Mouse (Mus musculus): Measurements from ENCODE around the gene Ppp1r27. TPM values are rescaled to one million over a fixed set of nuclear protein-coding genes. Genes with fewer than 3 reads are reported as not detected.
A peak's percentile ranks its signal among the peaks of the same experiment; 100 is the strongest.

Gene Ppp1r27
- polyA plus RNA-seq, 1 experiment from 2014 or later: not detected

GRCm38 (mm10) chr11:120549986-120550809, 734 bp downstream of the Ppp1r27 start:
- H3K27me3 ChIP-seq: no peaks in the 10 kb centered on the region
- no peaks in the 10 kb centered on the region for H3K9me3 ChIP-seq (replicated peaks)
- H3K4me1 ChIP-seq: peaks cover 28% of the 10 kb centered on the region
- H3K36me3 ChIP-seq (ENCODE audit: poor library complexity, severe bottlenecking): peaks cover 11% of the 10 kb centered on the region; the same call in 1 of the 2 replicates
- peak overlapping the region; percentile 94 for H3K4me2 ChIP-seq
- peak overlapping the region; percentile 98 for H3K9ac ChIP-seq
- 72% methylated on average over 11 of the region's 11 CpGs for WGBS
- H3K27ac ChIP-seq: peak overlapping the region; percentile 63
- peak overlapping the region; percentile 99 for H3K4me3 ChIP-seq
- peak; percentile 48; the same call in 1 of the 2 replicates for ATAC-seq

DNA sequence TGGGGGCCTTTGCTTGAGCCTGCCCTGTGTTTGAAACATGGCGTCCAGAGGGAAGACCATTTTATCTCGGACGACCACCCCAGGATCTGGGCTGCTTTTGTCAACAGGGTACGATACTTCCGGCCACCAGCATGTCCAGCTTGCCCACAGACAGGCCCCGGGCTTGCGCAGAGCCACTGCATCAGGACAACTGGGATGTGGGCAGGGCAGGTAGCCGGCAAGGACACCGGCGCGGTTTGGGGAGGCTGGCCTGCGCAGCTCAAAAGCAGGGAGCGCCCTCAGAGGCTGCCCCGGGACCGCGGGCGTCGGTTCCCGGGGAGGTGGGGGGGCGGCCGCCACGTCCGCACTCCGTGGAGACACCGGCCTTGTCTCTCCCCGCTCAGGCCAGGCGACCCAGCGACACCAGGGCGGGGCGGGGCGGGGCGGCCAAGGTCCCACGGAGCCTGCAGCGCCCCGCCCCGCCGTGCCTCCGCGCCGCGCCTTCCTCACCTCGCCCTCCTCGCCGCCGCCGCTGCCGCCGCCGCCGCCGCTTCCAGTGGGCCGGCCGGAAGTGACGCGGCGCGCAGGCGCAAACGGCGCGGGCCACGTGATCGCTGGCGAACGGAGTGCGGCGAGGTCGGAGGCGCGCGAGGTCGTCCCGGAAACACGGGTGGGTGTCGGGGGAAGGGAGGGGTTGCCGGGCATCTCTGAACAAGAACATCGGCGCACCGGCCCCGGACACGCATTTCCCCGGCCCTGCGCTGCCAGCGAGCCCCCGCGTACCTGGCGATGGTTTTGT, 1.6 kb downstream of the Ppp1r27 start, which contains the start of gene Mcrip1:
TSS of gene Mcrip1 (minus strand) at position 560 of the 778 bp plus-strand sequence.
- peak within 1 kb of the TSS; percentile 99 for H3K4me3 ChIP-seq
- peak; percentile 94 for ATAC-seq
- no peaks in the 10 kb centered on the region for H3K27me3 ChIP-seq
- peaks cover 19% of the 10 kb centered on the region for H3K36me3 ChIP-seq (ENCODE audit: poor library complexity, severe bottlenecking)
- H3K4me2 ChIP-seq: peak within 1 kb of the TSS; percentile 94
- no peaks in the 10 kb centered on the region for H3K9me3 ChIP-seq (replicated peaks)
- H3K4me1 ChIP-seq: peaks cover 28% of the 10 kb centered on the region
- H3K9ac ChIP-seq: peak within 1 kb of the TSS; percentile 98
- 1% methylated on average over 52 of the region's 87 CpGs for WGBS
- peak within 1 kb of the TSS; percentile 81 for H3K27ac ChIP-seq

DNA sequence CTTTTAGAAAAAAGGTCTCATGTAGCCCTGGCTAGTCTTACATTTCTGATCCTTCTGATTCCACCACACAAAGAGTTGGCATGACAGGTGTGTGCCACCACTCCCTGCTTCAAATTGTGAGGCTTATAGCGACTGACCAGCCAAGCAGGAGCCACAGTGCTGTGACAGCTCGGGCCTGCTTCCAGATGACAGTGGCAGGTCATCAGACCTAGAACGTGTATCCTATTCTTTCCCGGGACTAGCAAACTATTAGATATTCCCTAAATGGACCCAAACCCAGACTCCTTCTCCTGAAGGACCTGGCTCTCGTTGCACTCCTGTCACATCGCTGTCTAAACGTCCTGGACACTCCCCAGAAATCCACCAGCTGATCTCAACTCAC, 2.2 kb downstream of the Ppp1r27 start:
- peak overlapping the region; percentile 94 for H3K4me2 ChIP-seq
- H3K36me3 ChIP-seq (ENCODE audit: poor library complexity, severe bottlenecking): peaks cover 25% of the 10 kb centered on the region
- peak overlapping the region; percentile 99 for H3K4me3 ChIP-seq
- peaks cover 28% of the 10 kb centered on the region for H3K4me1 ChIP-seq
- peak overlapping the region; percentile 81; the same call in 1 of the 2 replicates for H3K27ac ChIP-seq
- peak overlapping the region; percentile 98 for H3K9ac ChIP-seq
- H3K27me3 ChIP-seq: no peaks in the 10 kb centered on the region
- ATAC-seq: no peak
- 24% methylated on average over 7 of the region's 7 CpGs for WGBS
- H3K9me3 ChIP-seq (replicated peaks): no peaks in the 10 kb centered on the region

DNA sequence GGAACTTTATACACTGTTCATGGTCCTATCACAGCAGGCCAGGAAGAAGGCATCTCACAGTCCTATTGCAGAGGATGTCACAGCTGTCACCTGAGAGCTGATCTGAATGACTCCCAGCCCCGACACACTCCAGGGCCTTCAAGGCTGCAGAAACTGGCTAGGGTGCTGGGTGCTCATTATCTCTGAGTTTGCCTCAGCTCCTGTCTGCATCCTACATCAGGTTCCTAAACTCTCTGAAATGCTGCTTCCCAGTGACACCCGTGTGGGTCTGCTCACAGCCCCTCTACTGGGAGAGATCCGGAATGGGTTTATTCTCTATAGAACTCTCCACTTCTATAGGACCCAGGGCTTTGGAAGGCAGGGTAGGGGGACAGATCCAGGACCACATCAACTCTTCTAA, 2.7 kb downstream of the Ppp1r27 start:
- 85% methylated on average over 3 of the region's 3 CpGs for WGBS
- Histone ChIP-seq H3K27me3 (no peaks in the 10 kb centered on the region), H3K4me2 (peak overlapping the region; percentile 94)

DNA sequence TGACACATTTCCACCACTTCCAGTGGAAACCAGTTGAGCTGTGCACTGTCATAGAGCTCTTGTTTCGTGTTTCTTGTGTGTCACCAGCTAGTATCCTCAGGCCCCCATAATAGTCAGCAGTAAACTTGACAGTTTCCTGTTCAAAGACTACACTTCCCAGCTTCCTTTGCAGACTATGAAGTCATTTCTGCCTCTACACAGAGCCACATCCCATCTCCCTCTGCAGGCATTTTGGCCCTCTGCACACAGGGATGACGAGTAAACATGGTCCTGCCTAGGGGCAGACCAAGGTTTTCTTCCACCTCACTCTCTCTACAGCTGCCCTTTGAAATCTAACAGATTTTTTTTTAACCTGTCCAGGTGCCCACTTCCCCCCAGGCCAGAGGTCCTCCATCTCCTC, 3.5 kb downstream of the Ppp1r27 start:
- H3K4me2 ChIP-seq: peak overlapping the region; percentile 10; the same call in 1 of the 2 replicates
- no peaks in the 10 kb centered on the region for H3K9me3 ChIP-seq (replicated peaks)
- H3K9ac ChIP-seq: no peak overlapping the region
- no peak for ATAC-seq
- WGBS: 65% methylated on average over 2 of the region's 2 CpGs
- H3K4me3 ChIP-seq: no peak overlapping the region
- H3K27me3 ChIP-seq: no peaks in the 10 kb centered on the region
- peaks cover 38% of the 10 kb centered on the region for H3K36me3 ChIP-seq (ENCODE audit: poor library complexity, severe bottlenecking)
- no peak overlapping the region for H3K27ac ChIP-seq
- peaks cover 28% of the 10 kb centered on the region for H3K4me1 ChIP-seq

More for the DNA sequence above, 2.7 kb downstream of the Ppp1r27 start:
- Histone ChIP-seq H3K27ac (no peak overlapping the region), H3K9ac (peak overlapping the region; percentile 98), H3K4me1 (peaks cover 28% of the 10 kb centered on the region), H3K4me3 (peak overlapping the region; percentile 99), H3K36me3 (ENCODE audit: poor library complexity, severe bottlenecking) (peaks cover 31% of the 10 kb centered on the region), H3K9me3 (replicated peaks) (no peaks in the 10 kb centered on the region)
- no peak for ATAC-seq

GRCm38 (mm10) chr11:120545964-120546363, 5.0 kb downstream of the Ppp1r27 start:
- ATAC-seq: no peak
- H3K9ac ChIP-seq: no peak overlapping the region
- no peak overlapping the region for H3K4me3 ChIP-seq
- H3K4me2 ChIP-seq: no peak overlapping the region
- H3K27me3 ChIP-seq: no peaks in the 10 kb centered on the region
- WGBS: 95% methylated on average over 3 of the region's 3 CpGs
- no peaks in the 10 kb centered on the region for H3K9me3 ChIP-seq (replicated peaks)
- peaks cover 28% of the 10 kb centered on the region for H3K4me1 ChIP-seq
- H3K36me3 ChIP-seq (ENCODE audit: poor library complexity, severe bottlenecking): peaks cover 50% of the 10 kb centered on the region
- no peak overlapping the region for H3K27ac ChIP-seq

GRCm38 (mm10) chr11:120542376-120542775, 8.6 kb downstream of the Ppp1r27 start:
- Histone ChIP-seq H3K4me2 (no peak overlapping the region), H3K27me3 (no peaks in the 10 kb centered on the region), H3K9ac (no peak overlapping the region), H3K9me3 (replicated peaks) (no peaks in the 10 kb centered on the region), H3K36me3 (ENCODE audit: poor library complexity, severe bottlenecking) (peaks cover 50% of the 10 kb centered on the region), H3K4me3 (no peak overlapping the region), H3K27ac (no peak overlapping the region), H3K4me1 (peaks cover 22% of the 10 kb centered on the region)
- 91% methylated on average over 6 of the region's 6 CpGs for WGBS
- no peak for ATAC-seq

DNA sequence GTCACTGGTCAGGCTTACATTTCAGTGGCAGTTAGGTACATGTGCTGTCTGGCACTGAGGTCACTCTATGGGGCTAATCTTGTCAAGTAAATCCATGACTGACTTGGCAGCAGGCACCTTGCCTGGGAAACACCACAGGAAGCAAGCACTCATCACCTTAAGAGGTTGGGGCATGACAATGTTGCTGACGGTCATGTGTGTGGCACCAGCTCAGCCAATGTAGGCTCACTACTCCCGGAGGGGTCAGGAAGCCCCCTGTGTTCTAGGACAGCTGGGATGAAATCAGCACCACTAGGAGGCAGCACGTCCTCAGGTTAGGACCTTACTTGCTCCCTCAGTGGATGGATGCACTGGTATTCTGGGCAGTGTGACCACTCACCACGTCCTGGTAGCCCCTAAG, 9.0 kb downstream of the Ppp1r27 start:
- H3K36me3 ChIP-seq (ENCODE audit: poor library complexity, severe bottlenecking): peaks cover 50% of the 10 kb centered on the region
- no peak for ATAC-seq
- WGBS: 32% methylated on average over 4 of the region's 4 CpGs

DNA sequence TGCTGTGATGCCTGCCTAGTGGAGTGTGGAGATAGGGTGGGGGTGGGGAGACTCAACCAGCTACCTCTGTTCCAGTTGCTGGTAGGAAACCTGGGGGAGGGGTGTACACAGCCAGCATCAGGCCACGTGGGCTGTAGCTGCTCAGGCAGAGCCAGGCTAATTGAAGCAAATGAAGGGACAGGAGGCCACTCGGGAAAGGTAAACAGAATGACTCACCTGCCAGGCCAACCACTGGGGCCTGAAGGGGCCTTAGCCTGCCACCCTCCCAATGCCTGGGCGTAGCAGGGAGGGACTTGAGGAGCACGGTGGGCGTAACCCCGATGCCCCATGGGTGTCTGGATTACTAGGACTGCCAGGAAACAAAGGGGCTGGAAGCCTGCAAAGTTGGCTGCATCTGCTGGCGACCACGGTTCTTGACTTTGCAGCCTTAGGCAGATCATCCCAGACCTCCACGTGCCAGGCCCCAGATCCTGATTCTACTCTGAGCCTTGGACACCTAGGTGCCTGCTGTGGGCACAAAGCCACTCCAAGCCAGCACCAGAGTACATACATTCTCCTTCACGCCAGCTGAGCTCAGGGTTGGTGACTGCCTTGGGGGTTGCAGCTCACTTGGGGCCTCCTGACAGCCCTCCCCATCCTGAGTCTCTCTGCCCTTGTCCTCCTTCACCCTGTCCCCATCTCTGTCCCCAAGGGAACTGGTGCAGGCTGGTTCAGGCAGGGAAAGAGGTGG, 11.5 kb downstream of the Ppp1r27 start:
- peaks cover 19% of the 10 kb centered on the region for H3K4me1 ChIP-seq
- H3K4me3 ChIP-seq: no peak overlapping the region
- H3K4me2 ChIP-seq: no peak overlapping the region

More for the DNA sequence above, 9.0 kb downstream of the Ppp1r27 start:
- Histone ChIP-seq H3K27me3 (no peaks in the 10 kb centered on the region), H3K4me1 (peaks cover 19% of the 10 kb centered on the region), H3K27ac (no peak overlapping the region), H3K4me2 (no peak overlapping the region), H3K9me3 (replicated peaks) (no peaks in the 10 kb centered on the region), H3K4me3 (no peak overlapping the region), H3K9ac (no peak overlapping the region)

DNA sequence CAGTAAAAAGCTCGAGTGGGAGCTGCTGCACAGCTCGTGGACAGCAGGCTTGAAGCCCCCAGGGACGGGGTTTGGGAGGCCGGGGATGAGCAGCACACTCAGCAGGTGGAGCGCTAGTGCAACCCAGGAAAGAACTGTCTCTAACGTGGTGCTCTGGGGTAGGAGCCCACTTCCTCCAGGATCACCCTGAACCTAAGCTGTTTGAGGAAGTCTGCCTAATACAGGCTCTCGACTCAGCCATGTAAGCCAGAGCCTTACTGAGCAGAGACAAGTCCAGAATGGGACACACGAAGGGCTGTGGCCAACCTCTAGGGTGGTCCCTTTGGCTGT, 12.0 kb downstream of the Ppp1r27 start:
- no peak overlapping the region for H3K4me3 ChIP-seq
- no peak for ATAC-seq
- WGBS: 49% methylated on average over 8 of the region's 8 CpGs
- no peaks in the 10 kb centered on the region for H3K9me3 ChIP-seq (replicated peaks)
- peaks cover 7% of the 10 kb centered on the region; the same call in 1 of the 2 replicates for H3K27me3 ChIP-seq
- no peak overlapping the region for H3K27ac ChIP-seq
- peaks cover 26% of the 10 kb centered on the region for H3K36me3 ChIP-seq (ENCODE audit: poor library complexity, severe bottlenecking)
- 0 out of 2 replicates have a peak overlapping the region, but pooled peaks have one; percentile 40 for H3K9ac ChIP-seq
- peaks cover 19% of the 10 kb centered on the region for H3K4me1 ChIP-seq
- no peak overlapping the region for H3K4me2 ChIP-seq

More for the DNA sequence above, 11.5 kb downstream of the Ppp1r27 start:
- Histone ChIP-seq H3K27me3 (peaks cover 2% of the 10 kb centered on the region; the same call in 1 of the 2 replicates), H3K9ac (0 out of 2 replicates have a peak overlapping the region, but pooled peaks have one; percentile 40), H3K27ac (no peak overlapping the region), H3K9me3 (replicated peaks) (no peaks in the 10 kb centered on the region), H3K36me3 (ENCODE audit: poor library complexity, severe bottlenecking) (peaks cover 31% of the 10 kb centered on the region)
- WGBS: 21% methylated on average over 10 of the region's 10 CpGs
- no peak for ATAC-seq

GRCm38 (mm10) chr11:120538485-120538884, 12.4 kb downstream of the Ppp1r27 start:
- Histone ChIP-seq H3K27me3 (peaks cover 8% of the 10 kb centered on the region), H3K9ac (no peak overlapping the region), H3K4me1 (peaks cover 19% of the 10 kb centered on the region), H3K4me3 (no peak overlapping the region), H3K36me3 (ENCODE audit: poor library complexity, severe bottlenecking) (peaks cover 22% of the 10 kb centered on the region), H3K9me3 (replicated peaks) (no peaks in the 10 kb centered on the region), H3K27ac (no peak overlapping the region), H3K4me2 (no peak overlapping the region)
- 64% methylated on average over 3 of the region's 3 CpGs for WGBS
- ATAC-seq: peak; percentile 8; the same call in 1 of the 2 replicates
